Mouse (Mus musculus) Patski (cell line): ENCODE measurements at regions not wholly inside any gene's neighbourhood (a gene's known extent, or its start where the extent isn't known, plus 50 kb on each side); places are given as distances from the start of the nearest gene placed in this dataset.
"Not testable (repeated sequence)": the region's sequence is repeated elsewhere in the genome, so short reads cannot be mapped to it uniquely, and the experiment has no call there.

ENCODE experiments used
- ATAC-seq: fragments of 100-300 bp; one replicate; pipeline ENCODE4 v1.8.0; 2021
- CTCF ChIA-PET: fragments of 350-600 bp; sonication (Branson Sonifier 250); formaldehyde crosslinking; loops from one replicate; lab custom pipeline; 2022; ENCODE audit warnings: inconsistent platforms; lab: Charles Lee
- POLR2A ChIA-PET: fragments of 350-600 bp; sonication (Branson Sonifier 250); formaldehyde crosslinking; loops from one replicate; lab custom pipeline; 2022; ENCODE audit warnings: antibody characterized with exemption, inconsistent platforms; lab: Charles Lee
- DNase-seq: peaks from one replicate; pipeline ENCODE4 v3.0.0-alpha.2; 2011; ENCODE audit warnings: low read depth, low spot score
- H3K27me3 ChIP-seq: fragments of 371-371 bp; one replicate; pipeline ENCODE4 v1.5.1; 2021
- CTCF ChIP-seq: fragments of 100-300 bp; IDR thresholded peaks from one replicate; pipeline ENCODE4 v1.5.1; 2021
- in situ Hi-C: fragments of 300-500 bp; cut with MboI; formaldehyde crosslinking; loops from 3 replicates; pipeline ENCODE4 v1.11.1; 2018; ENCODE audit warnings: low pct_unique_long_range_greater_than_20kb, mixed read lengths

DNA sequence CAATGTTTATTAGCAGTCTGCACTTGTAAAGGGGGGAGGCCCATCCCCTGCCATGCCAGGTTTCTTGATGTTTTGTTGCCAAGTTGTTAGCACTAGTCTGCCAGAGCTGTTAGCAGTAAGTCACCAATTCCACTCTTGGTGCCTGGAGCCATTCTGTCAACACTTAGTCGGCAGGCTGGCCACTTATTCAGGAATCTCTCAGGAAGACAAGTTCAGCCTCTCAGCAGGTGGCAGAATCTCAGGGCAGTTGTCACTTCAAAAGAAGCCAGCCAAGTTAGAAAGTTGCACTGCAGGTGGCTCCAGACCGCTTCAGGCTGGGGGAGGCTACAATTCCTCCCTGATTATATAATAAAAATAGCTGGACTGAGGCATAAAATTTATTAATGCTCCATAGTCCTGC, 424.2 kb downstream of the Cdh10 start:
- ATAC-seq, H3K27me3 ChIP-seq, CTCF ChIA-PET, POLR2A ChIA-PET, DNase-seq, in situ Hi-C loops: not testable (repeated sequence)

DNA sequence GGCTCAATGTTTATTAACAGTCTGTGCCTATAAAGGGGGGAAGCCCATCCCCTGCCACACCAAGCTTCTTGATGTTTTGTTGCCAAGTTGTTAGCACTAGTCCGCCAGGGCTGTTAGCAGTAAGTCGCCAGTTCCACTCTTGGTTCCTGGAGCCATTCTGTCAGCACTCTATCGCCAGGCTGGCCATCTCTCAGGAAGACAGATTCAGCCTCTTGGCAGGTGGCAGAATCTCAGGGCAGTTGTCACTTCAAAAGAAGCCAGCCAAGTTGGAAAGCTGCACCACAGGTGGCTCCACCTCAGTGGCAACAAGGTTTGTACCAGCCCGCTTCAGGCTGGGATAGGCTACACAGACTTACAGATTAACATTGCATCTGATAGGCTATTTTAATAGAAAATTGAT, 428.7 kb downstream of the Cdh10 start:
- CTCF ChIA-PET: no interaction called here
- POLR2A ChIA-PET: no interaction called here
- in situ Hi-C loops: no loop called here
- no peak for ATAC-seq
- no peaks in the 10 kb centered on the region for H3K27me3 ChIP-seq
- DNase-seq: no peak
- TF ChIP-seq CTCF: no peak

DNA sequence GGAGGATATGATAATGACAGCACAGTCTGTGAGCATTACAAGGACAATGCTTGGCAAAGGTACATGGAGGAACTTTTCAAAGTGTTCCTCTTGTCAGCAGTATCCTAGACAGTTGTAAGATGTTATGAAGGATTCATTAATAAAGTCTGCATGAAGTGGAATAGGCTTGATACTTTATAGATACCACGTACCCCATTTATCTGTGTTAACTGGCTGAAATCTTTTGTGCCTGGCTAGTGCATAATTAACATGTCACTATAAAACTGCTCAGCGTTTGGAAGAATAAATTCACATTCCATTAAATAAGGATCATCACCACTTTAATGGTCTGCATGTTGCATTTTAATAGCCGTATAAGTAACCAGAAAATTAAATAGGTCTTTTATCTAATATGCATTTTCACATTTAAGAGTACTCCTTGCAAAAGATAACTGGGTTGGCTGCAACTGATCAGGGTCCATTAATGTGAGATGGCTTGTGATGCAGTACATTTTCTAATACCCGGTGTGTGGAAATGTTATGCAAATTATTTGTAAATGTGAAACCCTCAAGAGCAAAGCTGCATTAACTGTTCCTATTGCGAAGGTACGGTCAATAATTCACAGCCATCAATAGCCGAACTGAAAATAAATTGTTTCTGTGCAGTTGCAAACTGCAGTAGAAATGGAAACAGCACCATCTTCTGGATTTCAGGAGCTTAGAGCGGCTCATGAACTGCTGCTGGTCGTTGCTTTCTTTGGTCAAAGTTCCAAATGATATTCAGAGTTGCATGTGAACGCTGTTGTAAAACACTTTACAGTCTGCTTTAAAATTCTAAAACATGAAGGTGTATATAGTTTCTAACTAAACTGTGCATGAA, 457.4 kb downstream of the Cdh10 start:
- ATAC-seq (no peak), DNase-seq (no peak)
- no peaks in the 10 kb centered on the region for H3K27me3 ChIP-seq
- peak; percentile 15 for TF ChIP-seq CTCF
- ChIA-PET CTCF (no interaction called here), POLR2A (no interaction called here)
- in situ Hi-C loops: no loop called here

DNA sequence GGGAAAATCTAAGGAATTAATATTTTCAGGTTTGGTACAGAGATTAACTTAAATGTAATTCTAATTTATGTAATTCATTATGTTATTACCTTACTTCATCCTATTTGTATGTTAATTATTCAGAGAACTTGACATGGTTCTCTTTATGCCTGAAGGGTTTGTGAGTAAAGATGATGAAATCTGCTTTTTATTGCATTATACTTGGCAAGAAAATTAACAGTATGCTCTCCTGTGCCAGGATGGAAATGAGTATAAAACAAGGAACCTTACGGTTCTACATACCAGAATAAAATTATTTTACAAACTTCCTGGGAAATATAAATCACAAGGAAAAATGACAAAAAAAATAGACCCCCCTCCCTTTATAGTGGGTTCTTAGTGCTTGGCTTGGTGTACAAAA, 497.6 kb downstream of the Cdh10 start:
- in situ Hi-C loops: no loop called here
- no peak for TF ChIP-seq CTCF
- ChIA-PET CTCF (no interaction called here), POLR2A (no interaction called here)
- H3K27me3 ChIP-seq: no peaks in the 10 kb centered on the region
- DNase-seq (no peak), ATAC-seq (no peak)

DNA sequence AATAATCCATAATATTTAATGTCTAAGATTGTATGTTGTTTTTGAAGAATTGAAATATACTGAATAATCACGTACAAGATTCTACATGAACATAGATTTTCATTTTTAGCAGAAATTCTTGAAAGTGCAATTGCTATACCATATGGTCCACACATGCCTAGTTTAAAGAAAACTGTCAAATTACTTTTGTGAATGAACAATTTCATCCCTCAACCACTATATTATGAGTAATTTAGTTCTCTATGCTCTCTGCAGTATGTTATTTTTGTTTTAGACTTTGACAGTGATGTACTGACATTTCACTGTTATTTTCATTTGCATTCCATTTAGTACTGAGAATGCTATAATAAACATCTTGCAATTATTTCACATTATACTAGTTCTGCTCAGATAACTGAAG, 537.6 kb downstream of the Cdh10 start:
- POLR2A ChIA-PET: no interaction called here
- CTCF ChIA-PET: no interaction called here
- H3K27me3 ChIP-seq: no peaks in the 10 kb centered on the region
- TF ChIP-seq CTCF: no peak
- in situ Hi-C loops: no loop called here
- ATAC-seq: no peak
- DNase-seq: no peak

DNA sequence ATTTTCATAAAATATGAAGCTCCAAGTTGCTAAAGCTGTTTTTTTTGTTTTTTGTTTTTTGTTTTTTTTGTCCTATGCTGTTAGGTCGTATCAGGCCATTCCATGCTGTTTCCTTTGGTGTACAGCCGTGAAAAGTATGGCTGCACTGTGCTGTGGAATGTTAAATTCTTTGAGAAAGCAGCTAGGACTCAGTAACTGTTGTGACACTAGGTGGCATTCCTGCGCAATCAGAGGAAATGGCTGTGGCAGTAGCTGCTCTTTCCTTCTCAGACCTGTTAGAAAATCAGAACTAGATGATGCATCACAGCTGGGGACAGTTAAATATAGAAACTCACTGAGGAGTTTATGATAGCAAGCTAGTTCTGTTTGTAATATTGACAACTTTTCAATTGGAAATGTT, 541.9 kb downstream of the Cdh10 start:
- DNase-seq (no peak), ATAC-seq (no peak)
- CTCF ChIA-PET: no interaction called here
- in situ Hi-C loops: no loop called here
- POLR2A ChIA-PET: no interaction called here
- TF ChIP-seq CTCF: no peak
- H3K27me3 ChIP-seq: no peaks in the 10 kb centered on the region

DNA sequence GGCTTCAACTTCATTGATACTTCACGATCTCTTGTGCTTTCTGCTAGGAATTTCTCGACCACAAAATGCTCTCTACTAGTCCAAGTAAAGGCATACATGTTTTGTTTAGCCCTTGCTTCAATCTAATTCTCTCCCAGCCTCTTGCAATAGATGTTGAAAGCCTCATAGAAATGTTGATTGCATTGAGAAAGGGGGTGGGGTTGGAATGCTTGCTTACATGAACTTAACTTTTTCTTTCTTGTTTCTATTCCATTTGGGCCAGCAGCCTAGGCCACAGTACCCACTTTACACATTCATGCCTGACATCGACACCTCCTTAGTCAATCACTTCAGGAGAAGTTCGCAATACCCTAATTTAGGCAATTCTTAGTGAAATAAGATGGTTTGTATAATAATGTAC, 571.2 kb downstream of the Cdh10 start:
- H3K27me3 ChIP-seq: no peaks in the 10 kb centered on the region
- DNase-seq (no peak), ATAC-seq (no peak)
- CTCF ChIA-PET: no interaction called here
- TF ChIP-seq CTCF: no peak
- in situ Hi-C loops: no loop called here
- POLR2A ChIA-PET: no interaction called here

DNA sequence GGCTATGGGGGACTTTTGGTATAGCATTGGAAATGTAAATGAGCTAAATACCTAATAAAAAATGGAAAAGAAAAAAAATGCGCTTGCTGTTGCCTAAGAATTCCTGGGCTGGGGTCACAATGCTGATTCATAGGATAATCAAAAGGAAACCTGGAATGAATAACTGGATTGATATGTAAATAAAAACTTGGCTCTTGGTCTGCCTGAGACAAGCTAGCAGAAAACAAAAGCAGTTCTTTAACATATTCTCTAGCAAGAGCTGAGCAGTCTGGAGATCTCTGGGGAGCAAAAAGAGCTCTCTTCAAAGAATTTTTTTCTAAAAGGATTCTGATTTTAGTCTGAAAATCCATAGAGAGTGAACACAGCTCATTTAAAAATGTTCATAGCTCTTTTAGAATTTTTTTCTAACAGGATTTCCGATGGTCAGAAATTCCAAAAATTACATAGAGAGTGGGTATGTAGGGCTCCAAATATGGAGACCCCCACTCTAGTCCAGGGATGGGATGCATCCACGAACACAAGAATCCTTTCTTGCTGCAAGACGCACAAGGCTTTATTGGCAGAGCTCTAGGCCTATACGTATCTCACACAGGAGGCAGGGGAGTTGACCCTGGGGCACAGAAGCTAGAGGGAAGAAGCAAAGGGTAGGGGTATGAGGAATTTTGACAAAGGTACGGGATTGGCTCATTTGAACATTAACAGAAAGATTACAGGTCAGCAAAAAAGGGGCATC, 572.7 kb downstream of the Cdh10 start:
- ATAC-seq (no peak), DNase-seq (no peak)
- H3K27me3 ChIP-seq: no peaks in the 10 kb centered on the region
- in situ Hi-C loops: no loop called here
- CTCF ChIA-PET: no interaction called here
- TF ChIP-seq CTCF: no peak
- POLR2A ChIA-PET: no interaction called here

DNA sequence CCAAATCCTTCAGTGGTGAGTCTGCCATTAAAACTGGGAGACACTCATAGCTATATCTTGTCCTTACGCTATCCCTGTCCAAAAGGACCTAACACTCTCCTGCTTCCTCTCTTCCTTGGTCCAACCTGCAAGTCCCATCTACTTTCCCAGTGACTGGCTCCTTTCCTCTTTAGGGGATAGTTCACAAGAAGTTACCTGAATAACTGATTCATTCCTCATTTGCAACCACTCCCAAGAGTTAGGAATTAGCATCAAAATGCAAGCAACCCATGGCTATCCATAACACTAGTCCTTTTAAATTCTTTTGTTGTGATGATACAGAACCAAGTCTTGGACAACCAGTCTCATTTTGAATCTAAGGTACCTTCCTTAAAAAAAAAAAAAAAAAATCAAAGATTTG, 576.9 kb downstream of the Cdh10 start:
- no peak for TF ChIP-seq CTCF
- POLR2A ChIA-PET: no interaction called here
- no peaks in the 10 kb centered on the region for H3K27me3 ChIP-seq
- CTCF ChIA-PET: no interaction called here
- DNase-seq (no peak), ATAC-seq (no peak)
- in situ Hi-C loops: no loop called here
